Mouse (Mus musculus) olfactory bulb, adult 2 months (tissue): Measurements from ENCODE around the gene Il13.

Source experiments
- CTCF ChIP-seq: fragments of 200-500 bp; IDR thresholded peaks from 2 replicates; pipeline ENCODE4 v1.5.1; 2012; ENCODE audit warnings: low read depth, mild to moderate bottlenecking, low read length, moderate library complexity; ENCODE audit not compliant: insufficient read depth
- POLR2A ChIP-seq: fragments of 200-500 bp; IDR thresholded peaks from 2 replicates; pipeline ENCODE4 v1.6.1; 2012; ENCODE audit warnings: mild to moderate bottlenecking, low read depth, low read length, moderate library complexity; ENCODE audit not compliant: insufficient read depth

GRCm38 (mm10) chr11:53634556-53634955 lies at the start of gene Il13:
- no peak for TF ChIP-seq POLR2A
- no peak for TF ChIP-seq CTCF
